Mouse (Mus musculus) hematopoietic stem cell, adult 5-6 weeks (primary cell): ENCODE data around the gene Ppp1r37. TPM values are rescaled to one million over a fixed set of nuclear protein-coding genes. Genes with fewer than 3 reads are reported as not detected.

ENCODE experiments used
- ATAC-seq, 2 experiments: fragments of 125-278 bp in 1 of 2; replicated peaks in 1 of 2; 2 replicates each; pipeline ENCODE4 v1.8.0; 2016 to 2017; ENCODE audit warnings: inconsistent platforms in 2 of 2, mild to moderate bottlenecking in 2 of 2, moderate number of reproducible peaks in 2 of 2, low read depth in 1 of 2, moderate TSS enrichment in 1 of 2; ENCODE audit not compliant: low FRiP score in 2 of 2, poor library complexity in 2 of 2, severe bottlenecking in 2 of 2, insufficient read depth in 1 of 2, low TSS enrichment in 1 of 2
- total RNA-seq: library from RNA; stranded (forward); fragments of 172-1452, 232-1000 nt; gene quantifications from 2 replicates; pipeline ENCODE4 v1.2.3, GENCODE M21; 2017

The Ppp1r37 gene
- total RNA-seq, 1 experiment from 2014 or later: 12.2 TPM

DNA sequence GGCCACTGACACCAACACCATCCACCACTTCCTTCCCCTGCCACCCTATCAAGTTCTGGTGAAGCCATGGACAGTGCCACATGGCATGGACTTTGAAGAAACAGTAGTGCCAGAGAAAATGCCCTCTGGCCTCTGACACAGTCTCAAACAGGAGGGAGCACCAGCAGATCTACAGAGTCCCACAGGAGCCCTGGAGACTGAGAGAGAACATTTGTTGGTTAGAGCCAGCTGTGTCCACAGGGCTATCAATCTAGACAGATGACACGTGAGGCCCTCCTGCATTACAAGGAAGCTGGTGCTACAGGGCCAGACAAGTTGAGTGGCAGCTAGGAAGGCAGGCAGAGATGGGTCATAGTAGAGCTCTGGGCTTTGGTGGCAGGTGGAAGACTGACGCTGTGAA lies 10.4 kb downstream of the Ppp1r37 start:
- peak; percentile 18 to 44; a peak in 3 of 4 replicates for ATAC-seq

GRCm38 (mm10) chr7:19551634-19552033 lies 11.2 kb downstream of the Ppp1r37 start:
- no peak for ATAC-seq

- ATAC-seq: no peak
Observed at GRCm38 (mm10) chr7:19549394-19549793, 13.5 kb downstream of the Ppp1r37 start.

GRCm38 (mm10) chr7:19547344-19547969 lies 15.4 kb downstream of the Ppp1r37 start:
- no peak for ATAC-seq

- no peak for ATAC-seq
Observed at GRCm38 (mm10) chr7:19546007-19546406, 16.9 kb downstream of the Ppp1r37 start.

DNA sequence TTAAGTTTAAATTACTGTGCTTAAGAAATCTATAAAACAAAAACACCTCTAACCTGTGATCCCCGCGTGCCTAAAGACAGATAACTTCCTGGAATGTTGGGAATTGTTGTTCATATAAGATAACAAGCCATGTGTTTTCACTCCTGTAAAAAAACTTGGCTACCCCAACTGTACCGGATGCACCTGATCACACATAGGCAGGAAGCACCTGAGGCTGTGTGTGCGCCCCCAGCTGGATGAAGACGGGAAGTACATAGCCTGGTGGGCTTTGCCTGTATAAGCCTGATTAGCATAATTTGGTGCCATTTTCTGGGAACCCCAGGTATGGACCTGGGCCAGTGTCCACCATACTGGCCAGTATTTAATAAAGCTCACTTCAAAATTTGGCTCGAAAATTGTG lies 19.3 kb downstream of the Ppp1r37 start:
- peak; percentile 80 to 84 for ATAC-seq

- ATAC-seq: no peak; a peak in 1 of 4 replicates
Observed at GRCm38 (mm10) chr7:19542155-19542691, 20.7 kb downstream of the Ppp1r37 start.

GRCm38 (mm10) chr7:19541681-19542154 lies 21.2 kb downstream of the Ppp1r37 start:
- ATAC-seq: no peak

DNA sequence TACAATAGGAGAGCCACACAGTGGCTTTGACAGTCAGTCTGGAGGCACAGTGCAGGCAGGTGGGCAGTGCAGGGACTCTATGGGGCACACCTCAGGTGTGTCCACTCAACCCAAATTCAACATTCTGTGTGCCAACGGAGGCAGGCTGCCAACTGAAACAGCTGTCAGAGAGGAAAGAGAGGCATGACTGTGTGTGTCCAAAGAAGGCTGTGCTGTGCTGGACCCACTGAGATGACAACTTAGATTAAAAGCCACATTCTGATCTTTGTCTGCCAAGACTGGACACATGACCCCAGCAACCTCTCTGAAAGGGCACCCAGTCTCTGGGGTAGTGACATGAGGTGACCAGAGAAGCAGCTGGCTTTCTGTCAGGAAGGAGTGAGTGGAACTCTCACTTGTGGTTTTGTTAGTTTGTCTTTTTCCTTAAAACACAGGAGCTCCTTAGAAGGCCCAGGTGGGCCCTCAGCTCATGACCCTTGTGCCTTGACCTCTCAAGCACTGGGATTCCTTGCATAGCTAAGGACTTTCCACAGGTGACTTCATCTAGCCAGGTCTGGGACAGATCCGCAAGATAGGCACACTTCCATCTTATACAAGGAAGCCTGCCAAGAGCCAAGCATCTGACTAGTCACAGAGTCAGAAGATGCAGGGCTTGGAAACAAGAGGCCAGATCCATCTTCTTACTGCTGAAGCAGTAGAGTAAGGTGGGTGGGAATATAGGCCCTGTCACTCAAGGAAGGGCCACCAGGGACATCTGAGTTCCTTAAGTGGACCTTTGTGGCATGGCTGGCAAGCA lies 21.9 kb downstream of the Ppp1r37 start:
- ATAC-seq: no peak

- no peak for ATAC-seq
Observed at GRCm38 (mm10) chr7:19534676-19535075, 28.2 kb downstream of the Ppp1r37 start.

- ATAC-seq: no peak
Observed at GRCm38 (mm10) chr7:19532240-19532639, 30.6 kb downstream of the Ppp1r37 start.

- ATAC-seq: 0 out of 4 replicates have a peak, but pooled peaks of 1 of the 2 experiments have one; percentile 23
Observed at GRCm38 (mm10) chr7:19531077-19531476, 31.8 kb downstream of the Ppp1r37 start.

GRCm38 (mm10) chr7:19525105-19525481 lies 37.8 kb downstream of the Ppp1r37 start:
- no peak for ATAC-seq

- no peak for ATAC-seq
Observed at GRCm38 (mm10) chr7:19524420-19525104, 38.3 kb downstream of the Ppp1r37 start.

- peak; percentile 22 to 43; a peak in 2 of 4 replicates for ATAC-seq
Observed at GRCm38 (mm10) chr7:19523757-19524419, 39.0 kb downstream of the Ppp1r37 start.

GRCm38 (mm10) chr7:19523017-19523756 lies 39.7 kb downstream of the Ppp1r37 start:
- ATAC-seq: peak; percentile 19 to 35

DNA sequence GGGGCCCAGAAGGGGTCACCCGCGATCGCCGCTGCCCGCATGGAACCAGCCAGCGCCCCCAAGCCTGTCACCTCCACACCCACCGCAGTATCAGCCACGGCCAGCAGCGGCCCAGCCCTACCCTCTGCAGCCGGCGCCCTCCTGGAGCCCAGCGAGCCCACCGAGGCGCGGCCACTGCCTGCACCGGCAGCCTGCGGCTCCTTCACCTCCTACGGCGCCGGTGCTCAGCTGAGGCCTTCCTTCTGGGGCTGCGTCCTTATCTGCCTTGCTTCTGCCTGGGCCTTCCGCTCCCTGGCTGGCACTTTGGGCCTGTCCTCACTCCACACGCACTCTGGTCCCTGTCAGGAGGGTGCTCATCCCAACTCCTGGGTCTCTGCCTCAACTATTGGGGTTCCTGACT lies 42.8 kb downstream of the Ppp1r37 start:
- ATAC-seq: no peak
